Mouse (Mus musculus): ENCODE results near the gene Cfb. TPM values are rescaled to one million over a fixed set of nuclear protein-coding genes. Genes with fewer than 3 reads are reported as not detected.
"Not testable (repeated sequence)": the region's sequence is repeated elsewhere in the genome, so short reads cannot be mapped to it uniquely, and the experiment has no call there.

Gene Cfb
- total and polyA plus RNA-seq, 3 experiments, result 0.19 to 3.1 TPM; not detected in 1

- TF ChIP-seq GABPA (IDR thresholded peaks at IDR 0.05; ENCODE audit: low read depth, low read length) (no peak), TBP (IDR thresholded peaks at IDR 0.05; ENCODE audit: low read depth, low read length) (no peak)
Measured at GRCm38 (mm10) chr17:34811275-34811674, 51.0 kb downstream of the Cfb start.

GRCm38 (mm10) chr17:34810811-34811210 lies 51.5 kb downstream of the Cfb start:
- not testable (repeated sequence) for H3K9ac ChIP-seq (ENCODE audit: control insufficient read depth, low read depth, low read length, poor library complexity, severe bottlenecking); H3K4me3 ChIP-seq (ENCODE audit: control insufficient read depth in 1 of 2, insufficient read depth in 1 of 2, low read depth in 2 of 2, low read length in 2 of 2); H3K27me3 ChIP-seq (ENCODE audit: control insufficient read depth in 1 of 2, insufficient read depth in 2 of 2, low read length in 2 of 2); DNase-seq (ENCODE audit: low read depth, low spot score); H3K36me3 ChIP-seq (ENCODE audit: control insufficient read depth in 1 of 2, insufficient read depth in 2 of 2, low read length in 2 of 2); H3K27ac ChIP-seq (ENCODE audit: control insufficient read depth, low read depth, low read length); H3K79me2 ChIP-seq (ENCODE audit: control insufficient read depth, insufficient read depth, low read length, poor library complexity); H3K9me3 ChIP-seq (replicated peaks; ENCODE audit: insufficient read depth, low read length); H3K4me1 ChIP-seq (ENCODE audit: control insufficient read depth in 1 of 2, insufficient read depth in 2 of 2, low read length in 2 of 2)

More at GRCm38 (mm10) chr17:34811275-34811674, 51.0 kb downstream of the Cfb start:
- Histone ChIP-seq H3K4me3 (ENCODE audit: control insufficient read depth in 1 of 2, insufficient read depth in 1 of 2, low read depth in 2 of 2, low read length in 2 of 2) (no peak overlapping the region), H3K4me1 (ENCODE audit: control insufficient read depth in 1 of 2, insufficient read depth in 2 of 2, low read length in 2 of 2) (no peaks in the 10 kb centered on the region), H3K27me3 (ENCODE audit: control insufficient read depth in 1 of 2, insufficient read depth in 2 of 2, low read length in 2 of 2) (no peaks in the 10 kb centered on the region), H3K9me3 (replicated peaks; ENCODE audit: insufficient read depth, low read length) (no peaks in the 10 kb centered on the region), H3K9ac (ENCODE audit: control insufficient read depth, low read depth, low read length, poor library complexity, severe bottlenecking) (no peak overlapping the region), H3K36me3 (ENCODE audit: control insufficient read depth in 1 of 2, insufficient read depth in 2 of 2, low read length in 2 of 2) (no peaks in the 10 kb centered on the region), H3K27ac (ENCODE audit: control insufficient read depth, low read depth, low read length) (no peak overlapping the region), H3K79me2 (ENCODE audit: control insufficient read depth, insufficient read depth, low read length, poor library complexity) (no peaks in the 10 kb centered on the region)
- DNase-seq (ENCODE audit: low read depth, low spot score), result no peak

- not testable (repeated sequence) for H3K27ac ChIP-seq (ENCODE audit: control insufficient read depth, low read depth, low read length); H3K79me2 ChIP-seq (ENCODE audit: control insufficient read depth, insufficient read depth, low read length, poor library complexity); H3K36me3 ChIP-seq (ENCODE audit: control insufficient read depth in 1 of 2, insufficient read depth in 2 of 2, low read length in 2 of 2); H3K9ac ChIP-seq (ENCODE audit: control insufficient read depth, low read depth, low read length, poor library complexity, severe bottlenecking); H3K9me3 ChIP-seq (replicated peaks; ENCODE audit: insufficient read depth, low read length); DNase-seq (ENCODE audit: low read depth, low spot score); H3K27me3 ChIP-seq (ENCODE audit: control insufficient read depth in 1 of 2, insufficient read depth in 2 of 2, low read length in 2 of 2); H3K4me3 ChIP-seq (ENCODE audit: control insufficient read depth in 1 of 2, insufficient read depth in 1 of 2, low read depth in 2 of 2, low read length in 2 of 2); H3K4me1 ChIP-seq (ENCODE audit: control insufficient read depth in 1 of 2, insufficient read depth in 2 of 2, low read length in 2 of 2)
Measured at GRCm38 (mm10) chr17:34810411-34810810, 51.9 kb downstream of the Cfb start.

GRCm38 (mm10) chr17:34808599-34809205 lies 53.6 kb downstream of the Cfb start:
- Histone ChIP-seq H3K4me1 (ENCODE audit: control insufficient read depth in 1 of 2, insufficient read depth in 2 of 2, low read length in 2 of 2) (no peaks in the 10 kb centered on the region), H3K27ac (ENCODE audit: control insufficient read depth, low read depth, low read length) (no peak overlapping the region), H3K4me3 (ENCODE audit: control insufficient read depth in 1 of 2, insufficient read depth in 1 of 2, low read depth in 2 of 2, low read length in 2 of 2) (no peak overlapping the region), H3K9me3 (replicated peaks; ENCODE audit: insufficient read depth, low read length) (no peaks in the 10 kb centered on the region), H3K27me3 (ENCODE audit: control insufficient read depth in 1 of 2, insufficient read depth in 2 of 2, low read length in 2 of 2) (no peaks in the 10 kb centered on the region), H3K9ac (ENCODE audit: control insufficient read depth, low read depth, low read length, poor library complexity, severe bottlenecking) (no peak overlapping the region), H3K36me3 (ENCODE audit: control insufficient read depth in 1 of 2, insufficient read depth in 2 of 2, low read length in 2 of 2) (no peaks in the 10 kb centered on the region), H3K79me2 (ENCODE audit: control insufficient read depth, insufficient read depth, low read length, poor library complexity) (no peaks in the 10 kb centered on the region)
- no peak for DNase-seq (ENCODE audit: low read depth, low spot score)
- no peak for TF ChIP-seq HCFC1 (IDR thresholded peaks at IDR 0.05; ENCODE audit: low read depth, low read length)
- TF ChIP-seq ETS1 (IDR thresholded peaks at IDR 0.05; ENCODE audit: low read depth, low read length), result no peak
- TF ChIP-seq KAT2A (conservative IDR thresholded peaks at IDR 0.05; ENCODE audit: low read depth, low read length), result no peak
- no peak for TF ChIP-seq POLR2AphosphoS5 (IDR thresholded peaks at IDR 0.05; ENCODE audit: borderline replicate concordance, low read depth, low read length)
- TF ChIP-seq NRF1 (IDR thresholded peaks at IDR 0.05; ENCODE audit: insufficient read depth, low read depth, low read length, poor library complexity, severe bottlenecking), result no peak
- TF ChIP-seq CHD2 (IDR thresholded peaks at IDR 0.05; ENCODE audit: low read length), result no peak
- TF ChIP-seq MXI1 (IDR thresholded peaks at IDR 0.05; ENCODE audit: low read depth, low read length), result no peak
- no peak for TF ChIP-seq GABPA (IDR thresholded peaks at IDR 0.05; ENCODE audit: low read depth, low read length)
- no peak for TF ChIP-seq USF2 (IDR thresholded peaks at IDR 0.05; ENCODE audit: borderline replicate concordance in 1 of 2, insufficient read depth in 1 of 2, low read depth in 1 of 2, low read length in 2 of 2)
- TF ChIP-seq NELFE (IDR thresholded peaks at IDR 0.05; ENCODE audit: low read depth, low read length), result no peak
- TF ChIP-seq MEF2A (IDR thresholded peaks at IDR 0.05; ENCODE audit: extremely low read depth, insufficient replicate concordance, low read depth, low read length, poor library complexity, severe bottlenecking), result no peak
- no peak for TF ChIP-seq USF1 (IDR thresholded peaks at IDR 0.05; ENCODE audit: low read depth, low read length)
- TF ChIP-seq ZKSCAN1 (IDR thresholded peaks at IDR 0.05; ENCODE audit: low read depth, low read length), result no peak
- TF ChIP-seq MAX (IDR thresholded peaks at IDR 0.05; ENCODE audit: low read length), result no peak
- TF ChIP-seq SMC3 (IDR thresholded peaks at IDR 0.05; ENCODE audit: low read depth, low read length), result no peak
- TF ChIP-seq ZC3H11A (IDR thresholded peaks at IDR 0.05; ENCODE audit: low read depth, low read length), result no peak

Measured in MEL (cell line).